14 mouse cellular contexts compared by ENCODE assay signal in genomic region chr1:84525514-84525913, GRCm38 (mm10).
"Had no signal": no experiment of that assay in that cellular context is flagged by ENCODE, and none has a peak within 500 bp of the region (broad histone marks: within the 10 kb centered on the region; RNA-seq: fewer than 3 reads in every experiment).

No protein-coding gene starts in this region.

- H3K36me3 ChIP-seq: intestine, embryonic 15.5 days; limb, embryonic 10.5 days; liver, embryonic 15.5 days; midbrain, embryonic 12.5 days had no signal

- H3K27me3 ChIP-seq: intestine, embryonic 15.5 days; liver, embryonic 15.5 days; midbrain, embryonic 12.5 days; neural tube, embryonic 13.5 days had no signal

- H3K4me3 ChIP-seq: intestine, embryonic 15.5 days; layer of hippocampus, adult 2 months; limb, embryonic 10.5 days; liver, embryonic 15.5 days; midbrain, embryonic 12.5 days; neural tube, embryonic 13.5 days had no signal

- ATAC-seq: intestine, embryonic 15.5 days; midbrain, embryonic 16.5 days had no signal

- H3K27ac ChIP-seq: intestine, embryonic 15.5 days; layer of hippocampus, adult 2 months; limb, embryonic 10.5 days; liver, embryonic 15.5 days; midbrain, embryonic 12.5 days; neural tube, embryonic 13.5 days had no signal

- H3K4me1 ChIP-seq: intestine, embryonic 15.5 days; limb, embryonic 10.5 days; liver, embryonic 15.5 days; midbrain, embryonic 12.5 days had no signal

- H3K9me3 ChIP-seq: intestine, embryonic 15.5 days; limb, embryonic 10.5 days; liver, embryonic 15.5 days; midbrain, embryonic 12.5 days; neural tube, embryonic 13.5 days had no signal

- DNase-seq: kidney, adult 8-10 months; retina, postnatal 1 day; right cerebral cortex, postnatal 4 days; spleen, adult 18-20 months; thymus, adult 18-20 months; thymus, postnatal 14 days had no signal

- H3K9ac ChIP-seq: intestine, embryonic 15.5 days; liver, embryonic 15.5 days; midbrain, embryonic 12.5 days; neural tube, embryonic 13.5 days had no signal

- H3K4me2 ChIP-seq: intestine, embryonic 15.5 days; liver, embryonic 11.5 days; liver, embryonic 15.5 days; midbrain, embryonic 12.5 days; neural tube, embryonic 13.5 days had no signal
